Mouse (Mus musculus) lung, adult 2 months (tissue): ENCODE results near the gene Elmo1.

ENCODE experiments used
- CTCF ChIP-seq: fragments of 200-500 bp; IDR thresholded peaks from 2 replicates; pipeline ENCODE4 v1.5.1; 2011; ENCODE audit warnings: mild to moderate bottlenecking, low read length, control low read depth; ENCODE audit not compliant: insufficient read depth
- POLR2A ChIP-seq: fragments of 200-500 bp; IDR thresholded peaks from 2 replicates; pipeline ENCODE4 v1.6.1; 2011; ENCODE audit warnings: low read depth, mild to moderate bottlenecking, control low read depth, low read length, borderline replicate concordance; ENCODE audit errors: extremely low read depth

DNA sequence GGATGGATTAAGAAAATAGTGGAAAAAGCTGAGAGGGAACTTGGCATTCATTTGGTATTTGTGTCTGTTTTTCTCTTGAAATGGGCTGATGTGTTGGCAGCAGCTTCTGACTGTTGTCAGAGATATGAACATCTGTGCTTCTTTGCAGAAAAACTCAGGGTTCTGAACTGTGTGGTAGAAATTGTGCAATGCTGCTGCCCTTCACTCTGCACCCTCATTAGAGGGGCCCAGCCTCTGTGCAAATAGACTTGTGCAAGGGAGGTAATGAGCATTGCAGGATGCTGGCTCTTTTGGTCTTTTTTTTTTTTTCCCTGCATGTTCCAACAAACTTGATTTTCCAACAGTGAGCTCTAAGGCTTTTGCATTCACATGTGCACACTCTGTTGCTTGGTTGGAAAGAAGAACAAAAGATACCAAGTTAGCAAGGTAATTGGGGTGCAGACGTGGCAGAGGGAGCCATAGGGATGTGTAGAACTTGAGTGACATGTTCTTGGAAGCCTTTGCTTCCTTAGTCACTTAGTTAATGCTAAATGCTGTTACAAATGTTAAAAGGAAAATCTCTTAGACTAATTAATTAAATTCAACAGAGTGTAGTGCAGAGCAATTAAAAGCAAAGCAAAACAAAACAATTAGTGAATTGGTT is 26.6 kb downstream of the Elmo1 start:
- TF ChIP-seq POLR2A = no peak
- TF ChIP-seq CTCF = no peak
